In the genomic region with DNA sequence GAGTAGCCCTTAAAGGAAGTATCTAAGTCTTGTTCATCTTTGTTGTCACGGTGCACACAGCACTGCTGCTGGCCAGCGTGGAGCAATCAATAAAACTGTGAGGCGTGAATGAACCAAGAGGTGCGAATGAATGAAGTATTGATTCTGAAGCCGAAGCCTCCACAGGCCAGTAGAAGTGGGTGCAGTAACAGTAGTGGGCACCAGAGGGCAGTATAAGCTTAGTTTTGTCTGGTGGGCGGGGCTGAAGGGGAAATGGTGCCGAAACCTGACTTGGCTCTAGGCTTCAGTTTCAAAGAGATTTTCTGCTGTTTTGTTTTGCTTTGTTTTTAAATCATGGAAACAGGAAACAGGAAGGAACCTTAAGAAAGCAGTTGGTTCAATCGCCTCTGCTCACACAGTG, we compare ENCODE assay signal across 8 mouse cellular contexts. TPM values are rescaled to one million over a fixed set of nuclear protein-coding genes. Genes with fewer than 3 reads are reported as not detected.
DNase-seq lines count a peak whose midpoint lies in the region; ATAC-seq and TF ChIP-seq lines count a peak whose summit lies in the region.

No protein-coding gene starts in this region.

- H3K9me3 ChIP-seq in MEL (replicated peaks; ENCODE audit: insufficient read depth, low read length), result no peaks in the 10 kb centered on the region
- no peaks in the 10 kb centered on the region for H3K9me3 ChIP-seq in forebrain, postnatal 0 days (ENCODE audit: low read length)
- H3K9me3 ChIP-seq in lung, embryonic 16.5 days (ENCODE audit: control insufficient read depth, low read length), result no peaks in the 10 kb centered on the region

- H3K27me3 ChIP-seq in MEL (ENCODE audit: control insufficient read depth in 1 of 2, insufficient read depth in 2 of 2, low read length in 2 of 2), result no peaks in the 10 kb centered on the region; a peak in 3 of 4 replicates
- no peaks in the 10 kb centered on the region for H3K27me3 ChIP-seq in cerebellum, adult 2 months (ENCODE audit: control insufficient read depth, insufficient read depth, low read length)
- H3K27me3 ChIP-seq in forebrain, postnatal 0 days (ENCODE audit: insufficient read depth, low read length), result no peaks in the 10 kb centered on the region
- no peaks in the 10 kb centered on the region for H3K27me3 ChIP-seq in lung, embryonic 16.5 days (ENCODE audit: control insufficient read depth, insufficient read depth, low read depth, low read length)

- ATAC-seq in forebrain, postnatal 0 days, result peak; percentile 79
- ATAC-seq in hematopoietic stem cell, adult 5-6 weeks (replicated peaks in 1 of 2; ENCODE audit: insufficient read depth in 1 of 2, low FRiP score in 2 of 2, low TSS enrichment in 1 of 2, low read depth in 1 of 2, poor library complexity in 2 of 2, severe bottlenecking in 2 of 2), result peak; percentile 67 to 85
- ATAC-seq in lung, embryonic 16.5 days (ENCODE audit: low read depth), result peak; percentile 43; the same call in 1 of the 2 replicates

- H3K4me1 ChIP-seq in MEL (ENCODE audit: control insufficient read depth in 1 of 2, insufficient read depth in 2 of 2, low read length in 2 of 2), result no peaks in the 10 kb centered on the region
- H3K4me1 ChIP-seq in cerebellum, adult 2 months (ENCODE audit: control insufficient read depth, insufficient read depth, low read length), result no peaks in the 10 kb centered on the region
- H3K4me1 ChIP-seq in forebrain, postnatal 0 days (ENCODE audit: insufficient read depth), result no peaks in the 10 kb centered on the region
- H3K4me1 ChIP-seq in lung, embryonic 16.5 days (replicated peaks; ENCODE audit: control insufficient read depth, insufficient read depth, low read length), result no peaks in the 10 kb centered on the region

- no peak overlapping the region for H3K27ac ChIP-seq in MEL (ENCODE audit: control insufficient read depth, low read depth, low read length)
- no peak overlapping the region for H3K27ac ChIP-seq in cerebellum, adult 2 months (ENCODE audit: insufficient read depth, low read length)
- H3K27ac ChIP-seq in forebrain, postnatal 0 days (ENCODE audit: low read depth, low read length), result no peak overlapping the region
- no peak overlapping the region for H3K27ac ChIP-seq in layer of hippocampus, adult 2 months
- H3K27ac ChIP-seq in lung, embryonic 16.5 days (ENCODE audit: low read length), result no peak overlapping the region

- H3K36me3 ChIP-seq in MEL (ENCODE audit: control insufficient read depth in 1 of 2, insufficient read depth in 2 of 2, low read length in 2 of 2), result no peaks in the 10 kb centered on the region
- H3K36me3 ChIP-seq in forebrain, postnatal 0 days (ENCODE audit: insufficient read depth), result no peaks in the 10 kb centered on the region
- no peaks in the 10 kb centered on the region for H3K36me3 ChIP-seq in lung, embryonic 16.5 days (ENCODE audit: control insufficient read depth, insufficient read depth, low read length)

- 10% methylated on average over 8 of the region's 8 CpGs for WGBS in cerebellum, adult 2 months
- WGBS in forebrain, postnatal 0 days, result 24% methylated on average over 8 of the region's 8 CpGs
- WGBS in lung, embryonic 16.5 days, result 12% methylated on average over 8 of the region's 8 CpGs

- peak overlapping the region in 1 of 2 experiments; percentile 20; a peak in 1 of 4 replicates for H3K4me3 ChIP-seq in MEL (ENCODE audit: control insufficient read depth in 1 of 2, insufficient read depth in 1 of 2, low read depth in 2 of 2, low read length in 2 of 2)
- no peak overlapping the region for H3K4me3 ChIP-seq in cerebellum, adult 2 months (replicated peaks; ENCODE audit: insufficient read depth, low read depth, low read length)
- no peak overlapping the region for H3K4me3 ChIP-seq in forebrain, postnatal 0 days (ENCODE audit: low read depth, low read length)
- no peak overlapping the region for H3K4me3 ChIP-seq in layer of hippocampus, adult 2 months
- H3K4me3 ChIP-seq in lung, embryonic 16.5 days (ENCODE audit: low read length), result no peak overlapping the region

- TF ChIP-seq POLR2A in MEL (IDR thresholded peaks at IDR 0.05; ENCODE audit: control insufficient read depth in 1 of 2, insufficient read depth in 1 of 2, low read depth in 1 of 2, low read length in 2 of 2, poor library complexity in 1 of 2), result no peak
- no peak for TF ChIP-seq POLR2A in cerebellum, adult 2 months (IDR thresholded peaks at IDR 0.05; ENCODE audit: borderline replicate concordance, insufficient read depth, low read length)

- peak overlapping the region; percentile 21; the same call in 1 of the 2 replicates for H3K4me2 ChIP-seq in forebrain, postnatal 0 days (ENCODE audit: low read depth)
- peak overlapping the region; percentile 39 for H3K4me2 ChIP-seq in lung, embryonic 16.5 days (ENCODE audit: low read depth, low read length)

- TF ChIP-seq EP300 in MEL (IDR thresholded peaks at IDR 0.05; ENCODE audit: low read depth in 1 of 2, low read length in 2 of 2), result no peak

- TF ChIP-seq CTCF in MEL (IDR thresholded peaks at IDR 0.05 in 2 of 3, conservative IDR thresholded peaks at IDR 0.05 in 1 of 3; ENCODE audit: control insufficient read depth in 1 of 3, insufficient read depth in 1 of 3, low read depth in 2 of 3, low read length in 3 of 3, poor library complexity in 1 of 3, severe bottlenecking in 1 of 3), result peak; percentile 54 to 73 (median 62)
- peak; percentile 77 for TF ChIP-seq CTCF in cerebellum, adult 2 months (IDR thresholded peaks at IDR 0.05; ENCODE audit: borderline replicate concordance, insufficient read depth, low read depth, low read length)
- TF ChIP-seq CTCF in forebrain, postnatal 0 days (IDR thresholded peaks at IDR 0.05; ENCODE audit: low read depth), result peak; percentile 87
- peak; percentile 90 for TF ChIP-seq CTCF in layer of hippocampus, adult 2 months (conservative IDR thresholded peaks at IDR 0.05)

- DNase-seq in MEL (ENCODE audit: low read depth, low spot score), result peak; percentile 56
- DNase-seq in cerebellum, adult 2 months, result peak; percentile 63 to 84
- peak; percentile 85 for DNase-seq in forebrain, postnatal 0 days
- peak; percentile 46 to 83 for DNase-seq in layer of hippocampus, adult 2 months (ENCODE audit: low spot score in 2 of 2)
- DNase-seq in ovary, postnatal 14 days (ENCODE audit: low spot score), result peak; percentile 70
- peak; percentile 73 for DNase-seq in thymus, postnatal 14 days

- peak; percentile 78 for TF ChIP-seq RAD21 in MEL (IDR thresholded peaks at IDR 0.05; ENCODE audit: low read depth, low read length)

- H3K79me2 ChIP-seq in MEL (ENCODE audit: control insufficient read depth, insufficient read depth, low read length, poor library complexity), result no peaks in the 10 kb centered on the region

- no peak overlapping the region for H3K9ac ChIP-seq in MEL (ENCODE audit: control insufficient read depth, low read depth, low read length, poor library complexity, severe bottlenecking)
- no peak overlapping the region for H3K9ac ChIP-seq in forebrain, postnatal 0 days
- 0 out of 2 replicates have a peak overlapping the region, but pooled peaks have one; percentile 14 for H3K9ac ChIP-seq in lung, embryonic 16.5 days (ENCODE audit: low read length)

TF ChIP-seq in MEL, 35 proteins besides CTCF, POLR2A, EP300 and RAD21:
- TF ChIP-seq USF2 (IDR thresholded peaks at IDR 0.05; ENCODE audit: borderline replicate concordance in 1 of 2, insufficient read depth in 1 of 2, low read depth in 1 of 2, low read length in 2 of 2), result no peak
- peak; percentile 69 for TF ChIP-seq SMC3 (IDR thresholded peaks at IDR 0.05; ENCODE audit: low read depth, low read length)
- TF ChIP-seq MAFK (IDR thresholded peaks at IDR 0.05; ENCODE audit: borderline replicate concordance, low read depth, low read length), result no peak
- no peak for TF ChIP-seq HCFC1 (IDR thresholded peaks at IDR 0.05; ENCODE audit: low read depth, low read length)
- no peak for TF ChIP-seq ETS1 (IDR thresholded peaks at IDR 0.05; ENCODE audit: low read depth, low read length)
- TF ChIP-seq RCOR1 (IDR thresholded peaks at IDR 0.05; ENCODE audit: low read depth, low read length), result no peak
- no peak for TF ChIP-seq POLR2AphosphoS5 (IDR thresholded peaks at IDR 0.05; ENCODE audit: borderline replicate concordance, low read depth, low read length)
- TF ChIP-seq MYC (IDR thresholded peaks at IDR 0.05; ENCODE audit: low read depth, low read length), result no peak
- TF ChIP-seq ZC3H11A (IDR thresholded peaks at IDR 0.05; ENCODE audit: low read depth, low read length), result peak; percentile 46; the same call in 1 of the 2 replicates
TF ChIP-seq in MEL: peak in this region for 2.

RNA-seq across cellular contexts. Expression of a gene that starts 42.0 kb away (rescaled TPM):
- total RNA-seq in MEL (2012; rRNA removed), result not detected in 2 replicates
- polyA plus RNA-seq in MEL (2012; ENCODE audit: insufficient read depth in 1 of 2, insufficient read length in 2 of 2, low read depth in 1 of 2, low replicate concordance in 2 of 2, missing spikeins in 1 of 2), result under 1 TPM in 1 of 2 experiments, not detected in 1; 0.08 TPM
- polyA plus RNA-seq in cerebellum, adult 2 months (2012; rRNA removed), result 20.0 and 24.9 TPM in 2 replicates
- total RNA-seq in forebrain, postnatal 0 days (2014; rRNA removed), result 6.0 and 8.0 TPM in 2 replicates
- 1.7 and 2.3 TPM in 2 replicates for polyA plus RNA-seq in forebrain, postnatal 0 days (2015; fragmentation: Nextera tagmentation; extraction: Ambion mirVana)
- total RNA-seq in hematopoietic stem cell, adult 5-6 weeks (2017), result 1.1 and 1.3 TPM in 2 replicates
- total RNA-seq in layer of hippocampus, adult 2 months (2021), result 10 to 100 TPM; 12.2 to 15.4 TPM
- 9.8 and 12.4 TPM in 2 replicates for polyA plus RNA-seq in lung, embryonic 16.5 days (2015; fragmentation: Nextera tagmentation; extraction: Ambion mirVana)
